Mouse (Mus musculus) B cell, adult (primary cell): ENCODE results near the gene Ppp1r26. TPM values are rescaled to one million over a fixed set of nuclear protein-coding genes. Genes with fewer than 3 reads are reported as not detected.

ENCODE experiments used
- total RNA-seq: library from RNA; stranded (reverse); gene quantifications from 4 replicates; pipeline ENCODE4 v1.2.4, GENCODE M21; 2023; ENCODE audit not compliant: inconsistent age

The Ppp1r26 gene
- total RNA-seq, result 0.67 TPM in 1 of 4 replicates, not detected in the others

DNA sequence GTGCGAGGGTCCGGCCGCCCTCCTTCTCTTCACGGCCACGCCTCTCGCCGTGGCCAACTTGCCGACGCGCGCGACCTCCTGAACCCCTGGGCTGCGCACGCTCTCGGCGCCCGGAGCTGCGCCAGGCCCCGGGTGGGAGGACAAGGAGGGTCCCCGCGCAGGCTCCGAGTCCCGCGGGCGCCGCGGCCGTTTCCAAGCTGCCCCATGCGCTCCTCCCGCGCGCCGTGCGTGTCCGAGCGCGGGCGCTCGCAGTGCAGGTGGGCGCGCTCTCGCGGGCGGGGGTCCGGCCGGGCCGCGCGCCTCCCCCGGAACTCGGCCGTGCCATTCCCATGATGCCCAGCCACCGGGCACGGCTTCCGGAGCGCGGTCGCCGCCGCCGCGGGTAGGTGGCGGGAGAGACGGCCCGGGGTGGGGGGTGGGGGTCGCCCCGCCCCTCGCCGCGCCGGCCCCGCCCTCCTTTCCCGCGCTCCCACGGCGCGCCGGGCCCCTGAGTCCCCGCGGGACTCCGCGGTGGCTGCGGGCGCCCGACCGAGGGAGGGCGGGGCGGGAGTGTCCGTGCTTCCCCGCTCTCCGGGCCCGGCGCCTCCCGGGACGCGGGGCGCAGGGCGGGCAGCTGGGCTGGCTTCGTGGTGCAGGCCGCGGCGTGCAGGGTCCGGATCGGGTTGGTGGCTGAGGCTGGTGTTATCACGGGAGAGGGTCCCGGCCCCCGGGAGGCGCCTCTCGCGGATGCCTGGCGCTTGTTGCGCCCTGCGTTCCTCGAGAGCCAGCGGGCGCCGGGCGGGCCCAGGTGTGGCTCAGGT, at the start of gene Ppp1r26:
Gene Ppp1r26 (plus strand): TSS at position 286 of the 800 bp plus-strand sequence.

DNA sequence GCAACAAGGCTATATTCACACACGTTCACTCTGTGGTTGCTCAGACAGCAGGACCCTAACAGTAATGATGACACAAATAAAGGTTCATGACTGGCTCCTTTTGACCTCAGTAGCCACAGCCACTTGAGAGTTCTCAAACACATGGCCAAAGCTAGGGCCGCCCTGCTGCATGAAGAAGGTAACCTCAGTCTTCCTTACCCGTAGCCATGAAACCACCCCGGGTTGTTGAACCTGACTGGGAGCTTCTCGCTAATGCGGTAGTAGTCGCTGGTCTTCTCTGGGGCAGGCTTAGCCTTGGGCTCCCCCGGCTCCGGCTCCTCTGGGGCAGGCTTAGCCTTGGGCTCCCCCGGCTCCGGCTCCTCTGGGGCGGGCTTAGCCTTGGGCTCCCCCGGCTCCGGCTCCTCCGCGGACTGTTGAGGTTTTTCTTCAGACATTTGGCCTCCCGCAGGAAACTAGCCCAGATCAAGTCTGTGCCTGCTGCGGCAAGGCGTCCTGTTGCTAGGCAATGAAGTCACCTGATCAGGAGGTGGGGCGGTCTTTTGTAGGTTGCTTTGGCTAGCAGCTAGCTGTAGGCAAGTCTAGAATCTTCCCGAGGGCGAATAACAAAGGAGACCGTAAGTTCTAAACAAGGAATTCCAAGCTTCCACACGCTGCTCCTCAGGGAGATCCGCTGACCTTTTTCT, 19.4 kb downstream of the Ppp1r26 start, which contains the start of gene 1700007K13Rik:
Gene 1700007K13Rik (minus strand): TSS at position 497 of the 683 bp plus-strand sequence.

DNA sequence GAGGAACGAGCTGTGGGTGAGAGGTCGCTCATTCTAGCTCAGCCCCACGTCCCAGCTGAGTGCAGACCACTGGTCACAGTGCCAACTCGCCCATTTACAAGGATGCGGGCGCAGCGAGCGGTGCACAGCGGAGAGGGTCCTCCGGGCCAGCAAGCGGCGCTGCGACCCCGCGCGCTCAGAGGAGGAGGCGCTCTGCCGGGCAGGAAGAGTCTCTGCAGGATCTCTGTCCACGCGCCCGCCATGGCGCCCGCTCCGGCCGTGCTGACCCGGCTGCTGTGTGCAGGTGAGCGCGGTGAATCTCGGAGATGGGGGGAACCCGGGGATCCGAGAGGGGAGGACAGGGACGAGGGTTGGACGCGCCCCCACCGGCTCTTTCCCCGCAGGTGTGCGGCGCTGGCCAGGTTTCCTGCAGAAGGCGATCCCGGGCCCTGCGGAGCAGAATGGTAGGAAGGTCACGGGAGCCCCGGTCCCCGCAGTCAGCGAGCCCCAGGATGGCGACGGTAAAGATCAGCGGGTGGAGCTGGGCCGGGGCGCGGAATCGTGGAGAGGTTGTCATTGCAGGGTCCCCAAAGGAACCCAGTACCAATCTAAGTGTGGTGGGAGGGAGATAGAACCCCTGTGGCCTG, 21.4 kb downstream of the Ppp1r26 start, which contains the start of gene Mrps2:
Gene Mrps2 (plus strand): TSS at position 207 of the 626 bp plus-strand sequence.

DNA sequence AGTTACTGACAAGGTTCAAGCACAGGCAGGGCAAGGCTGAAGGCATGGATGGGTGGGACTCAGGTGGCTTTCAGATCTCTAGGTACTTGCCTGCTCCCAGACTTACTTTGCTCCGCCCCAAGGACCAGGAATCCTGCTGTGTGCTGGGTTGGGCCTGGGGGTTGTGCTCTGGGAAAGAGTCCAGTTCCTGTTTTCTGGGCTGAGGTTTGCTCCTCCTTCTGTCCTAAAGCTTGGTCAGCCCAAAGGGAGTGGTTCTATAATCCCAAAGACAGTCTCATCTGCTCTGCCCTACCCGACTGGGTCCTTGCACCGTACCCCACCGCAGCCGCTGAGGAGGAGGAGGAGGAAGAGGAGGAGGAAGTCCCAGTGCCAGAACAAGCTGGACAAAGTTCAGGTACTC, 50.1 kb downstream of the Ppp1r26 start, which contains the start of gene Gbgt1:
Gene Gbgt1 (plus strand): TSS at position 221 of the 400 bp plus-strand sequence.

Other genes with a start within 250 kb of the Ppp1r26 start
- gene 1700007K13Rik, start 19.5 kb downstream of the Ppp1r26 start, total RNA-seq, result not detected in 4 replicates
- 21.4 to 23.5 TPM (median 22.5 TPM) in 4 replicates for gene Mrps2, start 21.3 kb downstream of the Ppp1r26 start, total RNA-seq
- 0.71 TPM in 1 of 4 replicates, not detected in the others for gene Gbgt1, start 50.1 kb downstream of the Ppp1r26 start, total RNA-seq
- not detected in 4 replicates for gene Gm10134, start 59.3 kb downstream of the Ppp1r26 start, total RNA-seq
- gene Ralgds, start 66.3 kb downstream of the Ppp1r26 start, total RNA-seq, result 131 to 160 TPM (median 147 TPM) in 4 replicates
- gene Cel, start 116.6 kb downstream of the Ppp1r26 start, total RNA-seq, result 0.24 to 1.7 TPM (median 0.90 TPM) in 3 of 4 replicates, not detected in the other
- 25.5 to 30.6 TPM (median 29.3 TPM) in 4 replicates for gene Gtf3c5, start 137.0 kb downstream of the Ppp1r26 start, total RNA-seq
- 0.30 TPM in 1 of 4 replicates, not detected in the others for gene Gfi1b, start 175.2 kb downstream of the Ppp1r26 start, total RNA-seq
- gene Tsc1, start 194.4 kb downstream of the Ppp1r26 start, total RNA-seq, result 44.6 to 53.3 TPM (median 48.0 TPM) in 4 replicates